Mouse (Mus musculus): ENCODE measurements around the gene Aff3.
A peak's percentile ranks its signal among the peaks of the same experiment; 100 is the strongest.

Gene Aff3

DNA sequence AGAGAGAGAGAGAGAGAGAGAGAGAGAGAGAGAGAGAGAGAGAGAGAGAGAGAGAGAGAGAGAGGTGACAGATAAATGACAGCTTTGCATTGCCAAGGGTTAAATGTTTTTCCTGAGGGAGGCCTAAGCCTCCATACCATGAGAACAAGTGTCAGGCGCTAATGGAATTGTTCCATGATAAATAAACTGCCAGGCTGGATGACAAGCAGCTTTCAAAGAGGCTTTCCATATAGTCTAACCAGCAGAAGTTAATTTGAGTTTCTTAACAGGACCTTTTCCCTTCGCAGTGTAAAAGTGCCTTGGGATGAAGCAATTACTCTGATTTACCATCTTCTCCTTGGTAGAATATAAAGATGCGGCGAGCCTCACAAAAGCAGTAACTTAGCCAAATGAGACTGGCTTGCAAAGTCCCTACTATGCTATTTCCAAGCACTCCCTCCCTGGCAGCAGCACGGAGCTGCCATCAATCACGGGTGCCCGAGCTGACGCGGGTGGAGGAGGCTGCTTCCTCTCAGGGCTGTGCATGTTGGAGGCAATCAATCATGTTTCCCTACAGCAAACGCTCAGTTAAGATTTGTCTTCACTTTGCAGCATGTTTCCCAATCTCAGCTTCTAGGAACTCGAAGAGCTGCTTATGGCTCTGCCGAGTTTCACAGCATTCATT, 119.3 kb downstream of the Aff3 start:
- no peak for DNase-seq (ENCODE audit: low spot score in 2 of 2)

DNA sequence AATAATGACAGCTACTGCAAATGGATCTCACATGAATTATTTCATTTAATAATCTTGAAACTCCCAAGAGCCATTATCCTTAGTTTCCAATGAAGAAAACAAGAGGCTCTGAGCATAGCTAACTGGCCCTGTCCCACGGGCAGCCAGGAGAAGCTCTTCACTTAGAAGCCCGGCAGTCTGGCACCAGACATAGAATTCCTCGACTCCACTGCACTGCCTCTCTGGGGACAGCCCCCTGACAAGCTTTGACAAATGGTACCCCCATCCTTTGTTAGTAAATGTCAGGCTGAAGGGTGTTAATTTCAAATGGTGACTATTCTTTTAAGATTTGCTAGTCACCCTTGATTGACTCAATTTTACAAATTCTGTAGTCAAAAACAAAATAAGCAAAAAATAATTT, 120.3 kb downstream of the Aff3 start:
- DNase-seq (ENCODE audit: low spot score in 2 of 2), result no peak

DNA sequence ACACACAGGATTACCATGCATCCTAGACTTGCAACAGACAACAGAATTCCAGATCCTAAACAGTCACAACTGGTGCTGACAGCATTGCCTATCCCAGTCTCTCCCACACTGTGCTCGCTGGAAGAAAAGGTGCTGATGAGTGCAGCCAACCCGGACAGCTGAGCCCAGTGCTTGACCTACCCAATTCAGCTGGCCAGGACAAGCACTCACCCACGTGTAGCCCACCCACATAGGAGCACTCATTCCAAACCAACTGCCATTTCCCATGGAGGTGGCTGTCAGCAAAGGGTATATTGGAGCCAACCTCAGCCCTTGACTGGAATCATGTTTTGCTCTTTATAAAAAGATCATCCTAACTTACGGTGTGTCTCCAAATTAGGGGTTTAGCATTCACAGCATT, 123.2 kb downstream of the Aff3 start:
- DNase-seq (ENCODE audit: low spot score in 2 of 2), result no peak

DNA sequence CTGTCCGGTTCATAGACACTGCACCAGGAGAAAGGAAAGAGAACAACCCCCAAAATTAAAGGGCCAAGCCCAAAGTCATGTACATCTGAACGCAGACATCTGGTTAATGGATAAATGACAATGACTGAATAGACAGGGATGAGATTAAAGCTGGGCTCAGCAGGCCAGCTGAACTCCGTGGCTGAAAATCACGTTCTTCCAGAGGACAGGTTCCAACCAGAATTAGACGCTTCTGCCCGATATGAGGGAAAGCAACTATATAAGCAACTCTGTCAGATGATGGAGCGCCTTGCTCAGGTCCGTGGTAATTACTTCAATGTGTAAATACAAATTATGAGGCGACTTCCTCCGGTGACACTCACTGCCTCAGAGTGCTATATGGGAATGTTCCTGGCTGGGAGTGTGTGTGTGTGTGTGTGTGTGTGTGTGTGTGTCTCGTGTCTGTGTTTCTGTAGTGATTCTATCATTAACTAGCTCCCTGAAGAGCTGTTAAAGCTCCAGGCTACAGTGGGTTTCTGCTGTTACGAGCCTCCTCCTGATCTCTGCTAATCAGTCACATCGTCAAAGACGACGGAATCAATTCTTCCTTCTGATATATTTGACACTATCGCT, 127.7 kb downstream of the Aff3 start:
- no peak for DNase-seq (ENCODE audit: low spot score in 2 of 2)

DNA sequence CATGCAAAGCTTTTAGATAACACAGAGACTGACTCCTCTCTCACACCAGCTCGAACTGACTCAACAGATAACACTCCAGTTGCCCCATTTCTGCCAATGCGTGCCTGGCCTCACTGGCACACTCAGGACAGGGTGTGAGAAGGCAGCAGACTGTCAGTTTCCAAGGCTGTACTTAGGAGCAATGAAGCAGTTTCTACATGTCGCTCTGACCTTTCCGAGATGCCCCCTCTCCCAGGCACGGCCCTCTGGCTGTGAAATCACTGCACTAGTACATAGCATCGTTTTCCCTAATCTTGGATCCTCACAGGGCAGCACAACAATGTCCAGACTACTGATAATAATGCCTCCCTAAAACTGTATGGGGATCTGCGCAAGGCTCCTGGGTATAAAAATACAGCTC, 132.2 kb downstream of the Aff3 start:
- DNase-seq (ENCODE audit: low spot score in 2 of 2), result no peak

DNA sequence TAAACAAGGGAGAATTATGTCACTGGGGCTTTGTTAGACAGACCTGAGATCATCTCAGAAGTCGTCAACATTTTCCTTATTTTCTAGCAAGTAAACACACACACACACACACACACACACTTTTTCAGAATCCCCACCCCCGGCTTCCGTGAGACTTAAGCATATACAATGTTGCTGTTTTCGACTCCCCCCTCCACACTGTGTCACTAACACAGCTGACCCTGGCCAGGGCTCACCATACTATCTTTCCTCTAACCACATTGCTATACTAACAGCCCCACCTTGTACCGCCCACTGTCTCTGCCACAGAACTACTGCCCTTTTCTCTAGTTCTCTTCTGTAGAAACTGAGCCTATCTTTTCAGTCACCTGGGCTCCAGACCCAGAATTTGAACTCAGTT, 136.1 kb downstream of the Aff3 start:
- DNase-seq (ENCODE audit: low spot score in 2 of 2), result no peak

DNA sequence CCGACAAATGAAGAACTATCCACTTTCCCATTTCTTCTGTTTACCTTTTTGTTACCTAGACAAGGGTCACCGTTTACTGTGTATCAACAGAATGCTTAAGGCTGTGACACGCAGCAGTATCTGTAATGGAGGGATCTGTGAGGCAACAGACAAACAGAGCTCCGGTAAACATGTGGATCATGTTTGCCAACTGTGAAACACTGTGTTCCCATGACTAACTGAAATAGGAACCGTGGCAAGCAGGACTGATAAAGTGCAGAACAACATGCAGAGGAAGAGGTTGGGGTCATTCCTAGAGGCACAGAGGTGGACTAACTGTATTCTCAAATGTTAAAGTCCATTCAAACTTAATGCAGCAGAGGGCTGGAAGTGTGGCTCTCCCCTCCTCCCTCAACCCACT, 138.2 kb downstream of the Aff3 start:
- no peak for DNase-seq (ENCODE audit: low spot score in 2 of 2)

DNA sequence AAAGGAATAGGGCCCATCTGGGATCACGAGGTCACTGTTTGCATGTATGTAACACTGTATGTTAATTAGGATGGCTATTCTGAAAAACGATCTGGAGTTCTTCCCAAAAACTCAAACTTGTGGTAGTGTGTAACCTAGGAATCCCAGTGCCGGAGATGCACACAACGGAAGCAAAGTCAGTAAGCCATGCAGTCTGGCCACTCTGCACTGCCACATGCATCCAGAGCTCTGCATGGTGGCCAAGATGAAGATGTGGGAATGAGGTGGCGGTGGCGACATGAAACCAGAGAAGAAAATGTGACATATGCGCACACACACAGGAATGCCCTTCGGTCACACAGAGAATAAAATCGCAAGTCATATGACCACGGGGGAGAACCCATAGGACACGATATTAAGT, 143.1 kb downstream of the Aff3 start:
- DNase-seq (ENCODE audit: low spot score in 2 of 2), result no peak

DNA sequence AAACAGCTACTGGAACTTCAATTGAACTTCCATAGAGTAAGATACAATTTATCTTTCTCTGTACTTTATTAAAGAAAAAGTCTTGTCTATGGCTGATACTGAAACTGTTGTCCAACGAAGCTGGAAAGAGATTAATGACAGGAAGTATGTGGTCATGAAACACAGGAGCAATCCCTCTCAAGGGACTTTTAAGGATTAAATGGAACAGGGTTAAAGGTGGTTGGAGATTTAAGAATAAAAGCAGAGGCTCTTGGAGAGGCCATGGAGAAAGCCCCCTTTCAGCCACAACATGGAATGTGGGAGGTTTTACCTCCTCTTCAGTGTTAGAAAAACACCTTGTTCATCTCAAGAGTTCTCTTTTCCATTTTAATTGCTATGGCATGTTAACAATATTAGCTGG, 148.5 kb downstream of the Aff3 start:
- no peak for DNase-seq (ENCODE audit: low spot score in 2 of 2)

DNA sequence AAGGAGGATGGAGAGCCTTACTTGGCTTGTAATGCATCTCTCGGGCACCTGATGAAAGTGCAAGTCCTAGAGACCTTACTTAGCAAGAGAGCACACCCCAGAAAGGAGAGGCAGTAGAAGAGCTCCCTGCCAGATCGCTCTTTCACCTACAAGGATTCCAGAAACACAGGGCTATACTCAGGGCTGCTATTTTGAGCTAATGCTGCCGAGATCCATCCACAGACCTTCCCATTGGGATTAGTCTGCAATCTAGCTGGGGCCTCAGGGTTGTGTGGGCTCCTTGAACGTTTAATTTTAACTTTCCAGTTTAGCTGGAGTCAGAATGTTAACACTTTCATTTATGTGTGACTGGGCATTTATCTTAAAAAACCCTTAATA, 150.1 kb downstream of the Aff3 start:
- DNase-seq (ENCODE audit: low spot score in 2 of 2), result peak in 1 of 2 experiments; percentile 9

DNA sequence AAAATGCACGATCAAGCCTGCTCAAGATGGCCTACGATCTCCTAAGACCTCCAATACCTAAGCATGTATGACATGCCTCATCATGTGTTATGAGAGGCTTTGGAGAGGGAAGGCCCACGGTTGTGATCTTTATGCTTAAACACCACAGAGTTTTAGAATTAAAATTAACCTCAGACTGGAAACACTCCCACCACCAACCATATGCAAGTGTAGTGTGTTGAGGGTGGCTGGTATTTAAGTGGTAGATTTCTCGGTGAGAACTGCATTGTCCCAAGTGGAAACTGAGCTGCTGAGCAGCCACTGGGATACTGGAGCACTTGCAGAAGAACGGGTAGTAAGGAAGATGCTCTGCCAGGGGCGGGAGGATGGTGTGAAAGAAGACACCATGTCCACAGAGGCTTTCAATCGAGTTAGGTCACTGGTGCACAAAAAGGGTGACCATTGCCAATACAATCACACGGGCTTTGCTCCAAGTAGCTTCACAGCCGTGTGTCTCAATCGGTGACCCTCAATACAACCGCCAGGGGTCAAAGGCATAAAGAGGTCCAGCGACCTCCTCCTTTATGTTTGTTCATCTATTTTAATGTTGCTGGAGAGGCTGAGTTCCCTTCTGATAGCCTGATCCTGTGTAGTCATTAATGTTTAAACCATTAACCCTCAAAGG, 150.7 kb downstream of the Aff3 start:
- DNase-seq (ENCODE audit: low spot score in 2 of 2), result no peak

DNA sequence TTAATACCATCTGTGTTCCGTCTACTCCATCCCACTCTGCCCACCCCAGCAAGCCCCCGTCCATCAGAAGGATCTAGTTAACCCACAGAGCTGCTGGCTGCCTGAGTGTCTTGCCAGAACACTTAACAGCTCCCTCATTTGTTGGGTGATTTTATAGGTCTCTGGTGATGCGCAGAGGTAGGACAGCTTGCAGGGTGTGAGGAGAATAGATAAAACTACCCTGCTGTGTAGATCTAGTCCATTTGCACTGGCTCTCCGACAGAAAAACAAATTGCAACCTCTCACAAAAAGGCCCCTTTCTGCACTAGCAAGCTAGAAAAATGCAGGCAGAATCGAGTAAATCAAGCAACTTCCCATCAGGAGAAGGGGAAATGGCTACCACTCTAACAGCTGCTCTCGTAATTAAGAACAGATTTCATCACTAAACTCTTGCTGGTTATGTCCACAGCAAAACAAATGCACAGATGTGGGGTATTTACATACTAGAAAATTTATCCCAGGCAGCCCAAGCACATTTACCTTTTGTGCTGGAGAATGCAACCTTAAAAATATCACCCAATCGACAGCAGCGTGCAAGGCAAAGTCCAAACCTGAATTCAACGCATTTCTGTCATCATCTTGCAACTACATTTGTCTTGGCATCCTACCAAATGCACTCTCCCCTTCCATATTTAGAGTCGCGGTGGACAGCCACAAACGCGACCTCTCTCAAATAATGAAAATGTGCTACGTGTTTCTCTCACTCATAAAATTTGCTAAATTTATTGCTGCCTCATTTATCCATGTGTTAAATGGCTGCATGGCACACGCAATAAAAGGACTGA, 152.3 kb downstream of the Aff3 start:
- DNase-seq (ENCODE audit: low spot score in 2 of 2), result no peak

DNA sequence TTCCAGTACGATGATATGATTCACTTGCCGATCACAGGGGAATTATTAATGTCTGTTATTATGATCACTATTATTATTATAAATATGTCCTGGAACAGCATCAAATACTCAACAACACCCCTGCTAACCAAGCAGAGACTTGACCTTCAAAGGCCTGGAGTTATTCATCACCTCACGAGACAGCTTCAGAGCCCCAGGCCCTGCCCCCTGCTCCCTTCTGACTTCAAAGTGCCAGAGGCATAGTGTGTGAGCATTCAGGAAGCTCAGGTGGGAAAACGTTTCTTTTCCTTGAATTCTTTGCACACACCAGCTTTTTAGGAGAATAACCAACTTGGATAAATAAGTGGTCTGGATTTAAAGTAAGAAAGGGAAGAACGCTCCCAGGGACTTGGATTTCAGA, 153.7 kb downstream of the Aff3 start:
- DNase-seq (ENCODE audit: low spot score in 2 of 2), result no peak

DNA sequence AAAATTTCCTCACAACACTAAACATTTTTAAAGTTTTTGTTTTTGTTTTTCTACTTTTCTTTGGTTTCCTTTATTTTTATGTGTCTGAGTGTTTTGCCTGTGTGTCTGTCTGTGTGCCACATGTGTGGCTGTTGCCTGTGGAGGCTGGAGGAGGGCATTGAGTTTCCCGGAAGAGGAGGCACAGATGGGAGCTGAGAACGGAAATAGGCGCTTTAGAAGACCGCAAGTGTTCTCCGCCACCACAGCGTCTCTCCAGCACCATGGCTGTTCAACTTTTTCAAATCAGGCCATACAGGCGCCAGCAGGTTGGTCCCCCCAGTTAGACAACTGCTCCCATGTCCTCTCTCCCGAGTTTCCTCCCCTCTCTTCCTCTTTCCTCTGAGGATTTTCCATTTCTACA, 155.5 kb downstream of the Aff3 start:
- no peak for DNase-seq (ENCODE audit: low spot score in 2 of 2)

DNA sequence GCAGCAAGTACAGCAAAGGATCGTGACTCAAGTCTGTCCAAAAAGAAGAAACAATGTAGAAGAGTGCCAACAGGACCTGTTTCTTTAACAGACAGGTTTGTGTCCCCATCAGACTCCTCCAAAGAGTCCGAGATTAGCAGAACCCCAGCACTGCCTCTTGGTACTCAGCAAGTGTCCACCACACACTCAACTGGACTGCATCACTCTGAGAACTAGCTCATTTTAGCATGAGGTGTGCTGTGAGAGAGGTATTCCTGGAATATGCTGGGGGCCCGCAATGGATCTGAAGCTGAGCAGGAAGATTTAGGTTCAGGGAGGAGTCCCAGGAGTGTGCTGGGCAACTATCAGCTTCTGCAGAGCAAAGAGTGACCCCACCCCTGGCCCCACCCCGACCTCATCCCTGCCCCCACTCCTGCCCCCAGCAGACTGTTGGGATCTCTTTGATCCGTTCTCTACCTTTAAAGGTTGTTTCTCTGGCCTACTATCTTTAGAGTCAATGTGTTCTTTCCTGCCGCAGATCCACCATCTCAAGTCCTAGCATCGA, 157.0 kb downstream of the Aff3 start:
- no peak for DNase-seq (ENCODE audit: low spot score in 2 of 2)

DNA sequence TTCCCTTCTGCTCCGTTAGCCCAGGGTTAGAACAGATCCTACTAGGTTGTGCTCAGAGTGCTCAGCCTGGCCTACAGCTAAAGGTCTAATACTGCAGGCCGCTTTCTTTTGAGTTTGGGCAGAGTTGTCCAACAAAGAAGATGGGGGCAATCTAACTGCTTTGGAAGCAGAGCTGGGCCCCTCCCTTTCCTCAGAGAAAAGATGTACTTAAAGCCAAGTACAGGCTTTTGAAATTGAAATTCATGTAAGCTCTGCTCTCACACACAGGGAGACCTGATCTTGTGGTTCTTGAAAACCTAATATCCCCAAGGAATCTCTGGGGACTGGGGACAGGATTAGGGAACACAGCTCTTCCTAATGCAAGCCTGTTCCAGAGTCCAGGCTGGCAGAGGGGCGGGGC, 158.4 kb downstream of the Aff3 start:
- no peak for DNase-seq (ENCODE audit: low spot score in 2 of 2)

DNA sequence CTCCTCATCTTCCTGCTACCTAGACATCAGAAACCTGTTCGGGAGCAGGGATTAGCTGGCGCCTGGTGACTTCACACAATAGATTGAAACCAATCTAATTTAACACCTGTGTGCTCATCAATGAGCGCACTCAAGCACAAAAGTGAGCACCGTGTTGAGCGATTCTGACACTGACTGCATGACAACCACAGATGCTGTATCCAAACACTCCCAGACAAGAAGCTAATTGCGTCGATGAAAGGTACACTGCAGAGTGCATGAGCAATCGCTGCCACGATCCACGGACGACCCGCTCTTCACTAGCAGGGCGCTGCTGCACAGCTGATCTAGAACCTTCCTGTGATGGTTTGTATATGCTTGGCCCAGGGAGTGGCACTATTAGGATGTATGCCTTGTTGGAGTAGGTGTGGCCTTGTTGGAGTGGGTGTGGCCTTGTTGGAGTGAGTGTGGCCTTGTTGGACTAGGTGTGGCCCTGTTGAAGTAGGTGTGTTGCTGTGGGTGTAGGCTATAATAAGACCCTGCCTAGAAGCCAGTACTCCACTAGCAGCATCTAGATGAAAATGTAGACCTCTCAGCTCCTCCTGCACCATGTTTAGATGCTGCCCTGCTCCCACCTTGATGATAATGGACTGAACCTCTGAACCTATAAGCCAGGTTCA, 161.2 kb downstream of the Aff3 start:
- no peak for DNase-seq (ENCODE audit: low spot score in 2 of 2)

DNA sequence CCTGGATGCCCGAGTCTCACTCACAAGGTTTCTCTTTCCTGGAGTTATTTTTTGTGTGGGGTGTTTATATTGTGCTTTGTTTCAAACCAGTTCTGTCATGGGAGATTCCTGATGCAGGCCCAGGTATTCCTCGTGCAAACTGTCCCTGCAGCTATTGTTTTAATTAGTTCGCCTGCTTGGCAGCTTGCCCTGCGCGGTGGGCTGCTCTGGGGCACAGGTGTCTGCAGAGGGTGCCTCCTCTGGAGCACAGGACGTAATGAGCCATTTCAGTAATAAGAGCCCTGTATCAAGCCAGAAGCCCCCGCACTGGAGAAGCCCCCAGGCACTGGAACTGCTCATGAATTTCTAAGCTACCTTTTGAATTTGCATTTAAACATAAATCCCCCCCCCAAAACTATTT, 162.0 kb downstream of the Aff3 start:
- DNase-seq (ENCODE audit: low spot score in 2 of 2), result no peak

DNA sequence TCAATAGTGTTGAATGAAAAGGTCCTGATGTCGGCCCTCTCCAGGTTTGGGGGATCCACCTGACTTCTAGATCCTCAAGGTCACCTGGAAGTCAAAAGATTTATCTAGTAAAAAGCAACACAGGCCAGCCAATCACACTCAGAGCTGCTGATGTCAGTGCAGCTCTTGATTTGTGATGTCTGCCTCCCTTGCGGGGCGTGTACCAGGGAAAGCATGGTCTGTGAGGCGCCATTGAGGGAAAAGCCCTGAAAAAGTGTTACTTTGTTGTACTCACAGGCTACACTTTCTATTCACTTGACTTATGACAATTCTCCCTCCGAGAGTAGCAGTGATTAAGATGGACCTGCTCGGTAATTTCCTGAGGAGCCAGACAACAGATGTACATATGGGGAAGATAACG, 163.5 kb downstream of the Aff3 start:
- DNase-seq (ENCODE audit: low spot score in 2 of 2), result no peak

DNA sequence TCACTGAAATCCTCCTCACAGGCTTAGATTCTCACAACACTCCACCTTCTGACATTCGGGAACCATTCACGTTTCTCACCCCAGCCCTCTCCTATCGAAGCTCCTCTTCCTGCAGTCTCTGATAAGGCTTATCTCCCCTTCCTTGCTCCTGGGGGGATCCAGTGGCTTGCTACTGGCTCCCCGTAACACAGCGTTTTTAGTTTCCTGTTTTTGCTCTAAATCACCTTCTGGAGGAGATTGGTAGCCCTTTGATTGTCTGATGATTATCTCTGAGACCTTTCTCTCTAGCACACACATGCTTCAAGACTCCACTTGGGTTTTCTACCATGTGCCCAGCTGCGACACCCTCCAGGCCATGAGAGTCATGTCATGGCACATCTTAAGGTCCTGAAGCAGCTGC, 165.3 kb downstream of the Aff3 start:
- no peak for DNase-seq (ENCODE audit: low spot score in 2 of 2)

DNA sequence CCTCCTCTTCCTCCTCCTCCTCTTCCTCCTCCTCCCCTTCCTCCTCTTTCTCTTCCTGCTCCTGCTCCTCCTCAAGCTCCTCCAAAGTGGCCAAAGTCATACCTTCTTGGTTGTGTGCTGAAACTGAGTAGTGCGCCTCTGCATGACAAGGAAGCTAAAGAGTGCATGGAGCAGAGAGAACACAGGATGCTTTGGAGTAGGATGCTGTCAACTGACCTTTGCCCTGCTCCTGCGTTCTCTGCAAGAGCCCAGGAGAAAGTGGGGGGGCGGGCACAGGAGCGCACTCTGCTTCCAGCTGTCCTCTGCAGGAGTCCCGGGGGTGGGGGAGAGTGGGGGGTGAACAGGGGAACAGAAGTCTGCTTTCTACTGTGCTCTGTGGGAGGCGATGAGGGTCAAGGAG, 167.2 kb downstream of the Aff3 start:
- no peak for DNase-seq (ENCODE audit: low spot score in 2 of 2)
